Mouse (Mus musculus): ENCODE results near the gene Rrp15.

GRCm38 (mm10) chr1:186718881-186719280 is 30.3 kb downstream of the Rrp15 start:
- no peak for TF ChIP-seq POLR2A (IDR thresholded peaks at IDR 0.05; ENCODE audit: control insufficient read depth in 1 of 2, insufficient read depth in 1 of 2, low read depth in 1 of 2, low read length in 2 of 2, poor library complexity in 1 of 2)
- no peak for TF ChIP-seq USF1 (IDR thresholded peaks at IDR 0.05; ENCODE audit: low read depth, low read length)
- no peak for TF ChIP-seq CTCF (IDR thresholded peaks at IDR 0.05 in 2 of 3, conservative IDR thresholded peaks at IDR 0.05 in 1 of 3; ENCODE audit: control insufficient read depth in 1 of 3, insufficient read depth in 1 of 3, low read depth in 2 of 3, low read length in 3 of 3, poor library complexity in 1 of 3, severe bottlenecking in 1 of 3)
- TF ChIP-seq ZMIZ1 (IDR thresholded peaks at IDR 0.05; ENCODE audit: low read depth, low read length): no peak
- TF ChIP-seq RCOR1 (IDR thresholded peaks at IDR 0.05; ENCODE audit: low read depth, low read length): no peak
- no peak for TF ChIP-seq EP300 (IDR thresholded peaks at IDR 0.05; ENCODE audit: low read depth in 1 of 2, low read length in 2 of 2)
- TF ChIP-seq SMC3 (IDR thresholded peaks at IDR 0.05; ENCODE audit: low read depth, low read length): no peak
